8 mouse cellular contexts compared by ENCODE assay signal in genomic region chr6:11925496-11926041, GRCm38 (mm10). TPM values are rescaled to one million over a fixed set of nuclear protein-coding genes. Genes with fewer than 3 reads are reported as not detected.
DNase-seq lines count a peak whose midpoint lies in the region; ATAC-seq and TF ChIP-seq lines count a peak whose summit lies in the region.

No protein-coding gene starts in this region.

- under 1% methylated on average over 20 of the region's 20 CpGs for WGBS in cerebellum, adult 2 months
- WGBS in hindbrain, embryonic 10.5 days: under 1% methylated on average over 20 of the region's 20 CpGs
- WGBS in lung, postnatal 0 days: under 1% methylated on average over 20 of the region's 20 CpGs

- DNase-seq in MEL-GATA-1-ER (ENCODE audit: extremely low read depth, low read depth): peak; percentile 78
- peak; percentile 82 to 85 for DNase-seq in cerebellum, adult 2 months
- peak; percentile 91 for DNase-seq in forelimb bud, embryonic 11.5 days (ENCODE audit: low read depth, low spot score)
- peak; percentile 89 for DNase-seq in hindbrain, embryonic 10.5 days (ENCODE audit: low spot score)
- peak; percentile 91 for DNase-seq in layer of hippocampus, adult 9-11 months
- peak; percentile 96 for DNase-seq in lung, postnatal 0 days (ENCODE audit: low spot score)
- DNase-seq in retina, adult 2 months (ENCODE audit: low read depth, low spot score): peak; percentile 58
- DNase-seq in thymus, postnatal 36 days: peak; percentile 85 to 89

- H3K4me3 ChIP-seq in cerebellum, adult 2 months (replicated peaks; ENCODE audit: insufficient read depth, low read depth, low read length): peak overlapping the region; percentile 92
- peak overlapping the region; percentile 90 for H3K4me3 ChIP-seq in hindbrain, embryonic 10.5 days
- H3K4me3 ChIP-seq in lung, postnatal 0 days (ENCODE audit: low read depth, low read length): peak overlapping the region; percentile 78

- peaks cover 2% of the 10 kb centered on the region; the same call in 1 of the 2 replicates for H3K4me1 ChIP-seq in cerebellum, adult 2 months (ENCODE audit: control insufficient read depth, insufficient read depth, low read length)
- peaks cover 15% of the 10 kb centered on the region for H3K4me1 ChIP-seq in hindbrain, embryonic 10.5 days (replicated peaks)
- peaks cover 9% of the 10 kb centered on the region for H3K4me1 ChIP-seq in lung, postnatal 0 days (ENCODE audit: insufficient read depth, low read depth, low read length)

- H3K36me3 ChIP-seq in hindbrain, embryonic 10.5 days: peaks cover 30% of the 10 kb centered on the region
- H3K36me3 ChIP-seq in lung, postnatal 0 days (ENCODE audit: insufficient read depth, low read length): no peaks in the 10 kb centered on the region

- peak; percentile 62; the same call in 1 of the 2 replicates for TF ChIP-seq EP300 in lung, postnatal 0 days (IDR thresholded peaks at IDR 0.05)

- no peaks in the 10 kb centered on the region; the same call in 1 of the 2 replicates for H3K9me3 ChIP-seq in hindbrain, embryonic 10.5 days
- no peaks in the 10 kb centered on the region for H3K9me3 ChIP-seq in lung, postnatal 0 days (ENCODE audit: low read length)

- TF ChIP-seq POLR2A in cerebellum, adult 2 months (IDR thresholded peaks at IDR 0.05; ENCODE audit: borderline replicate concordance, insufficient read depth, low read length): peak; percentile 57; the same call in 1 of the 2 replicates

- ATAC-seq in lung, postnatal 0 days: peak; percentile 96

- peak overlapping the region; percentile 69 for H3K4me2 ChIP-seq in lung, postnatal 0 days (replicated peaks; ENCODE audit: low read depth, low read length)

- no peaks in the 10 kb centered on the region for H3K27me3 ChIP-seq in cerebellum, adult 2 months (ENCODE audit: control insufficient read depth, insufficient read depth, low read length)
- no peaks in the 10 kb centered on the region for H3K27me3 ChIP-seq in hindbrain, embryonic 10.5 days (ENCODE audit: insufficient read depth, poor library complexity, severe bottlenecking)
- no peaks in the 10 kb centered on the region for H3K27me3 ChIP-seq in lung, postnatal 0 days (replicated peaks; ENCODE audit: insufficient read depth, low read length)

- TF ChIP-seq CTCF in cerebellum, adult 2 months (IDR thresholded peaks at IDR 0.05; ENCODE audit: borderline replicate concordance, insufficient read depth, low read depth, low read length): no peak
- no peak for TF ChIP-seq CTCF in lung, postnatal 0 days (IDR thresholded peaks at IDR 0.05)

- peak overlapping the region; percentile 51; the same call in 1 of the 2 replicates for H3K27ac ChIP-seq in cerebellum, adult 2 months (ENCODE audit: insufficient read depth, low read length)
- H3K27ac ChIP-seq in hindbrain, embryonic 10.5 days: peak overlapping the region; percentile 99
- peak overlapping the region; percentile 95 for H3K27ac ChIP-seq in lung, postnatal 0 days (ENCODE audit: low read length)

- H3K9ac ChIP-seq in lung, postnatal 0 days (replicated peaks; ENCODE audit: low read depth): peak overlapping the region; percentile 91

RNA-seq across cellular contexts. Expression of gene Phf14, which starts 18.0 kb away (rescaled TPM):
- 37.9 and 42.7 TPM in 2 replicates for polyA plus RNA-seq in cerebellum, adult 2 months (2012; rRNA removed)
- polyA plus RNA-seq in hindbrain, embryonic 10.5 days (2016; fragmentation: Nextera tagmentation; extraction: Ambion mirVana): 65.1 and 75.2 TPM in 2 replicates
- polyA plus RNA-seq in lung, postnatal 0 days (2015; fragmentation: Nextera tagmentation; extraction: Ambion mirVana): 50.0 and 54.2 TPM in 2 replicates

RNA-seq across cellular contexts. Expression of gene Ndufa4, which starts 18.3 kb away (rescaled TPM):
- polyA plus RNA-seq in cerebellum, adult 2 months (2012; rRNA removed): 1,343 and 1,373 TPM in 2 replicates
- 869 and 917 TPM in 2 replicates for polyA plus RNA-seq in hindbrain, embryonic 10.5 days (2016; fragmentation: Nextera tagmentation; extraction: Ambion mirVana)
- polyA plus RNA-seq in lung, postnatal 0 days (2015; fragmentation: Nextera tagmentation; extraction: Ambion mirVana): 696 and 778 TPM in 2 replicates

Comparison
In these comparisons a context has a peak if more than half of its experiments do, and no peak if none do; other contexts are left out.
1. Peak in every context shown above with its lines: DNase-seq, ATAC-seq, H3K4me3 ChIP-seq and H3K27ac ChIP-seq.